Mouse (Mus musculus) CD4-positive, CD25-positive, alpha-beta regulatory T cell, adult 2 months (primary cell): ENCODE measurements at regions not wholly inside any gene's neighbourhood (a gene's known extent, or its start where the extent isn't known, plus 50 kb on each side); places are given as distances from the start of the nearest gene placed in this dataset.
A peak's percentile ranks its signal among the peaks of the same experiment; 100 is the strongest.

ENCODE experiments used
- DNase-seq: peaks from one replicate; pipeline ENCODE4 v3.0.0-alpha.2; 2012; ENCODE audit warnings: low read depth, low spot score

GRCm38 (mm10) chr17:88173354-88174032, 108.4 kb upstream of the Fbxo11 start:
- DNase-seq, result no peak

- DNase-seq, result no peak
Measured at GRCm38 (mm10) chr17:88174242-88174679, 109.2 kb upstream of the Fbxo11 start.

GRCm38 (mm10) chr17:88175951-88176623, 111.0 kb upstream of the Fbxo11 start:
- no peak for DNase-seq

- peak; percentile 40 for DNase-seq
Measured at GRCm38 (mm10) chr17:88190735-88191134, 125.6 kb upstream of the Fbxo11 start.

GRCm38 (mm10) chr17:88191444-88191843, 126.4 kb upstream of the Fbxo11 start:
- DNase-seq, result no peak

GRCm38 (mm10) chr17:88191930-88192807, 127.1 kb upstream of the Fbxo11 start:
- DNase-seq, result no peak

GRCm38 (mm10) chr17:88194693-88195092, 129.6 kb upstream of the Fbxo11 start:
- DNase-seq, result no peak

- no peak for DNase-seq
Measured at GRCm38 (mm10) chr17:88195303-88195702, 130.2 kb upstream of the Fbxo11 start.

GRCm38 (mm10) chr17:88195893-88196292, 130.8 kb upstream of the Fbxo11 start:
- no peak for DNase-seq

GRCm38 (mm10) chr17:88196322-88196721, 131.2 kb upstream of the Fbxo11 start:
- DNase-seq, result no peak

- DNase-seq, result no peak
Measured at GRCm38 (mm10) chr17:88197381-88197780, 132.3 kb upstream of the Fbxo11 start.

GRCm38 (mm10) chr17:88201249-88201970, 136.3 kb upstream of the Fbxo11 start:
- DNase-seq, result no peak

GRCm38 (mm10) chr17:88202214-88202613, 137.1 kb upstream of the Fbxo11 start:
- no peak for DNase-seq

GRCm38 (mm10) chr17:88209565-88209964, 144.5 kb upstream of the Fbxo11 start:
- DNase-seq, result no peak

- no peak for DNase-seq
Measured at GRCm38 (mm10) chr17:88212121-88212520, 147.0 kb upstream of the Fbxo11 start.

GRCm38 (mm10) chr17:88214746-88215145, 149.7 kb upstream of the Fbxo11 start:
- DNase-seq, result no peak

- no peak for DNase-seq
Measured at GRCm38 (mm10) chr17:88222379-88222955, 157.4 kb upstream of the Fbxo11 start.

GRCm38 (mm10) chr17:88240476-88240875, 175.4 kb upstream of the Fbxo11 start:
- DNase-seq, result no peak

- no peak for DNase-seq
Measured at GRCm38 (mm10) chr17:88248625-88249024, 183.5 kb upstream of the Fbxo11 start.

- DNase-seq, result peak; percentile 72
Measured at GRCm38 (mm10) chr17:88251949-88252521, 186.9 kb upstream of the Fbxo11 start.
